Mouse (Mus musculus): ENCODE measurements around the gene Rftn2. TPM values are rescaled to one million over a fixed set of nuclear protein-coding genes. Genes with fewer than 3 reads are reported as not detected.
"Not testable (repeated sequence)": the region's sequence is repeated elsewhere in the genome, so short reads cannot be mapped to it uniquely, and the experiment has no call there.

Gene Rftn2
- polyA plus RNA-seq, 1 experiment from 2014 or later = 13.8 TPM

- no peak overlapping the region for H3K27ac ChIP-seq
- peak overlapping the region; percentile 97 for H3K9ac ChIP-seq
- H3K4me1 ChIP-seq = peaks cover 12% of the 10 kb centered on the region
- peaks cover 9% of the 10 kb centered on the region; the same call in 1 of the 2 replicates for H3K36me3 ChIP-seq
- peak overlapping the region; percentile 62 for H3K4me2 ChIP-seq
- H3K4me3 ChIP-seq = peak overlapping the region; percentile 86
- WGBS = 55% methylated on average over 4 of the region's 4 CpGs
- ATAC-seq (ENCODE audit: borderline replicate concordance, extremely low read depth, low FRiP score, low TSS enrichment) = no peak
- no peaks in the 10 kb centered on the region for H3K9me3 ChIP-seq
- no peaks in the 10 kb centered on the region for H3K27me3 ChIP-seq
Observed at GRCm38 (mm10) chr1:55132308-55132707, 94.3 kb downstream of the Rftn2 start.

DNA sequence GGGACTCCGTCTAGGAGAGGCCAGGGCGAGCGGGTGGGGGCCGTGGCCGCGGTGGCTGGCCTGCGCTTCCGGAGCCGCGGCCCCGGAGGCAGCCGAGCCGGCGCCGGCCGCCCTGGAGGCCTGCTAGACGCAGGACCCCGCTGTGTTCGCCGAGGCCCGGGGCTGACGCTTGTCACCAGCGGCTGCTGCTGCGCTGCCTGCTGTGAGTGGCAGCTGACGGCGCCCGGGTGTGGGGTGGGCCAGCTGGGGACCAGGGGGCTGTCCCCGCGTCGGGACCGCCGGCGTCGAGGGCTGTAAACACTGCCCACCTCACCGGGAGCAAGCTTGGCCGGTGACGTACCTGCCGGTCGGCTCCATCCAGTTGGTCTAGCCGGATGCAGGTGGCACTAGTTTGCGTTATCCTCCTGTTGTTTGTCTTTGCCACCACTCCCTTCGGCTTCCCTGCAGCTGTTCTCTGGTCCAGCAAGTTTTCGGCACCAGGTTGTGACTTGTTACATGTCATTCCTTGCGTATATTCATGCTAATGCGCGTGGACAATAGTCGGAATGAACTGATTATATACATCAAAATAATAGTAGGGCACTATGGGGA, 95.1 kb downstream of the Rftn2 start:
- Histone ChIP-seq H3K4me3 (peak overlapping the region; percentile 86), H3K9ac (peak overlapping the region; percentile 97), H3K4me2 (peak overlapping the region; percentile 62), H3K9me3 (no peaks in the 10 kb centered on the region), H3K36me3 (peaks cover 9% of the 10 kb centered on the region; the same call in 1 of the 2 replicates), H3K27me3 (no peaks in the 10 kb centered on the region), H3K4me1 (peaks cover 12% of the 10 kb centered on the region), H3K27ac (peak overlapping the region; percentile 98)
- peak; percentile 90 for ATAC-seq (ENCODE audit: borderline replicate concordance, extremely low read depth, low FRiP score, low TSS enrichment)
- WGBS = under 1% methylated on average over 32 of the region's 47 CpGs

GRCm38 (mm10) chr1:55130943-55131401, 95.6 kb downstream of the Rftn2 start, which contains the start of gene Mob4:
Gene Mob4, plus strand, starts transcription at chr1:55131231.
- H3K4me3 ChIP-seq = peak within 1 kb of the TSS; percentile 86
- H3K4me1 ChIP-seq = peaks cover 12% of the 10 kb centered on the region
- peak within 1 kb of the TSS; percentile 62 for H3K4me2 ChIP-seq
- peaks cover 9% of the 10 kb centered on the region; the same call in 1 of the 2 replicates for H3K36me3 ChIP-seq
- peak within 1 kb of the TSS; percentile 97 for H3K9ac ChIP-seq
- ATAC-seq (ENCODE audit: borderline replicate concordance, extremely low read depth, low FRiP score, low TSS enrichment) = peak; percentile 97
- H3K27me3 ChIP-seq = no peaks in the 10 kb centered on the region
- WGBS = under 1% methylated on average over 42 of the region's 42 CpGs
- no peaks in the 10 kb centered on the region for H3K9me3 ChIP-seq
- peak within 1 kb of the TSS; percentile 98 for H3K27ac ChIP-seq

DNA sequence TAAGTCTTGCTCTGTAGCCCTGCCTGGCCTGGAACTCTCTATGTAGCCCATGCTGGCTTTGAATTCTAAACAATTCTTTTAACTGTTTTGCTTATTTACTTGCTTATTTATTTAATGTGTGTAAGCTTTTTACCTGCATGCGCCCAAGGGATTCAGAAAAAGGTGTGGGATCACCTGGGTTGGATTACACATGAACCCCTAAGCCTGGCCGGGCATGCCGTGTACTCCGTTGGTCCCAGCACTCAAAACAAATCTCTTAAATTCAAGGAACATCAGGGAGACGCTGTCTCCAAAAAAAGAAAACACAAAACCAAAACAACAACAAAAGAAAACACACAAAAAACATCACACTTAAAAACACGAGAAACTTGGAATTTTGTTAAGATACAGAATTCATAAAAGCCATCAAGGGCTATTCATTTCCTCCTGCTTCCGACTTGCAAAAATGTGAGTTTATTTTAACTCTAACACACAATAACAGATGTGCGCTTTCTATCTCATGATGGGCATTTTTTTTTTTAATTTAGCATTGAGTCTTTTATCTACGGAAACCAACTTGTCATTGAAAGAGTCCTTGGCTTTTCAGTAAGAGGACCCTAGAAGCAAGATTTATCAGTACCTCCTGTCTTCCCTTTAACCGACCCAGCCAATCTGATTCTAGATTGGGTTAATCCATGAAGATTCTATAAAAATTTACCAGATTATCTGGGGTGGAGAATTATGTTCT, 96.2 kb downstream of the Rftn2 start:
- Histone ChIP-seq H3K9ac (peak overlapping the region; percentile 53), H3K4me2 (peak overlapping the region; percentile 62), H3K27ac (peak overlapping the region; percentile 67), H3K4me1 (peaks cover 12% of the 10 kb centered on the region), H3K27me3 (no peaks in the 10 kb centered on the region), H3K9me3 (no peaks in the 10 kb centered on the region), H3K36me3 (0 out of 2 replicates have a peak, but pooled peaks cover 3% of the 10 kb centered on the region), H3K4me3 (peak overlapping the region; percentile 86)
- 55% methylated on average over 10 of the region's 10 CpGs for WGBS
- no peak for ATAC-seq (ENCODE audit: borderline replicate concordance, extremely low read depth, low FRiP score, low TSS enrichment)

- Histone ChIP-seq H3K4me3 (no peak overlapping the region), H3K27me3 (no peaks in the 10 kb centered on the region), H3K9me3 (no peaks in the 10 kb centered on the region), H3K27ac (no peak overlapping the region), H3K36me3 (no peaks in the 10 kb centered on the region), H3K4me2 (no peak overlapping the region), H3K4me1 (peaks cover 12% of the 10 kb centered on the region), H3K9ac (no peak overlapping the region)
- no peak for ATAC-seq (ENCODE audit: borderline replicate concordance, extremely low read depth, low FRiP score, low TSS enrichment)
- WGBS = 92% methylated on average over 5 of the region's 5 CpGs
Observed at GRCm38 (mm10) chr1:55129716-55130115, 96.9 kb downstream of the Rftn2 start.

- not testable (repeated sequence) for H3K4me1 ChIP-seq; H3K9me3 ChIP-seq; H3K9ac ChIP-seq; H3K36me3 ChIP-seq; H3K27me3 ChIP-seq; H3K4me3 ChIP-seq; ATAC-seq (ENCODE audit: borderline replicate concordance, extremely low read depth, low FRiP score, low TSS enrichment); H3K27ac ChIP-seq; H3K4me2 ChIP-seq
- 94% methylated on average over 2 of the region's 2 CpGs for WGBS
Observed at GRCm38 (mm10) chr1:55124136-55124535, 102.4 kb downstream of the Rftn2 start.

GRCm38 (mm10) chr1:55123561-55123960, 103.0 kb downstream of the Rftn2 start:
- Histone ChIP-seq H3K4me2 (no peak overlapping the region), H3K27ac (no peak overlapping the region)
- ATAC-seq (ENCODE audit: borderline replicate concordance, extremely low read depth, low FRiP score, low TSS enrichment) = no peak

GRCm38 (mm10) chr1:55123046-55123445, 103.5 kb downstream of the Rftn2 start:
- Histone ChIP-seq H3K4me2 (no peak overlapping the region), H3K9ac (no peak overlapping the region), H3K27me3 (no peaks in the 10 kb centered on the region), H3K4me1 (no peaks in the 10 kb centered on the region), H3K4me3 (no peak overlapping the region), H3K9me3 (no peaks in the 10 kb centered on the region), H3K36me3 (no peaks in the 10 kb centered on the region), H3K27ac (no peak overlapping the region)
- 86% methylated on average over 5 of the region's 5 CpGs for WGBS
- no peak for ATAC-seq (ENCODE audit: borderline replicate concordance, extremely low read depth, low FRiP score, low TSS enrichment)

More at GRCm38 (mm10) chr1:55123561-55123960, 103.0 kb downstream of the Rftn2 start:
- Histone ChIP-seq H3K4me3 (no peak overlapping the region), H3K9ac (no peak overlapping the region), H3K4me1 (no peaks in the 10 kb centered on the region), H3K36me3 (no peaks in the 10 kb centered on the region), H3K9me3 (no peaks in the 10 kb centered on the region), H3K27me3 (no peaks in the 10 kb centered on the region)
- 85% methylated on average over 2 of the region's 2 CpGs for WGBS

Other genes starting within 250 kb of the Rftn2 start
- 305 and 316 TPM in 2 replicates for gene Sf3b1, start 199.3 kb downstream of the Rftn2 start, polyA plus RNA-seq (2015; fragmentation: Nextera tagmentation; extraction: Ambion mirVana)
- 17.0 and 19.1 TPM in 2 replicates for gene Coq10b, start 174.0 kb downstream of the Rftn2 start, polyA plus RNA-seq (2015; fragmentation: Nextera tagmentation; extraction: Ambion mirVana)
- gene Hspe1, start 138.7 kb downstream of the Rftn2 start, polyA plus RNA-seq (2015; fragmentation: Nextera tagmentation; extraction: Ambion mirVana) = 303 and 360 TPM in 2 replicates
- gene Hspd1, start 138.5 kb downstream of the Rftn2 start, polyA plus RNA-seq (2015; fragmentation: Nextera tagmentation; extraction: Ambion mirVana) = 330 and 331 TPM in 2 replicates
- gene Mob4, start 95.6 kb downstream of the Rftn2 start, polyA plus RNA-seq (2015; fragmentation: Nextera tagmentation; extraction: Ambion mirVana) = 126 and 133 TPM in 2 replicates
- gene Mars2, start 10.4 kb upstream of the Rftn2 start, polyA plus RNA-seq (2015; fragmentation: Nextera tagmentation; extraction: Ambion mirVana) = 2.5 TPM in 2 replicates
- 0.20 and 0.36 TPM in 2 replicates for gene Boll, start 136.7 kb upstream of the Rftn2 start, polyA plus RNA-seq (2015; fragmentation: Nextera tagmentation; extraction: Ambion mirVana)
- gene Plcl1, start 179.1 kb upstream of the Rftn2 start, polyA plus RNA-seq (2015; fragmentation: Nextera tagmentation; extraction: Ambion mirVana) = 2.0 and 2.2 TPM in 2 replicates

All from lung, embryonic 15.5 days (tissue).